Mouse (Mus musculus) T-helper 1 cell (primary cell): Measurements from ENCODE around the gene Mbd3.
"Not testable (repeated sequence)": the region's sequence is repeated elsewhere in the genome, so short reads cannot be mapped to it uniquely, and the experiment has no call there.

Experiments
- in situ Hi-C: fragments of 300-600 bp; cut with MboI, MseI; formaldehyde crosslinking; loops from one replicate; pipeline ENCODE4 v1.15.1; 2025; ENCODE audit warnings: high pct_unique_total_duplicates

The Mbd3 gene

DNA sequence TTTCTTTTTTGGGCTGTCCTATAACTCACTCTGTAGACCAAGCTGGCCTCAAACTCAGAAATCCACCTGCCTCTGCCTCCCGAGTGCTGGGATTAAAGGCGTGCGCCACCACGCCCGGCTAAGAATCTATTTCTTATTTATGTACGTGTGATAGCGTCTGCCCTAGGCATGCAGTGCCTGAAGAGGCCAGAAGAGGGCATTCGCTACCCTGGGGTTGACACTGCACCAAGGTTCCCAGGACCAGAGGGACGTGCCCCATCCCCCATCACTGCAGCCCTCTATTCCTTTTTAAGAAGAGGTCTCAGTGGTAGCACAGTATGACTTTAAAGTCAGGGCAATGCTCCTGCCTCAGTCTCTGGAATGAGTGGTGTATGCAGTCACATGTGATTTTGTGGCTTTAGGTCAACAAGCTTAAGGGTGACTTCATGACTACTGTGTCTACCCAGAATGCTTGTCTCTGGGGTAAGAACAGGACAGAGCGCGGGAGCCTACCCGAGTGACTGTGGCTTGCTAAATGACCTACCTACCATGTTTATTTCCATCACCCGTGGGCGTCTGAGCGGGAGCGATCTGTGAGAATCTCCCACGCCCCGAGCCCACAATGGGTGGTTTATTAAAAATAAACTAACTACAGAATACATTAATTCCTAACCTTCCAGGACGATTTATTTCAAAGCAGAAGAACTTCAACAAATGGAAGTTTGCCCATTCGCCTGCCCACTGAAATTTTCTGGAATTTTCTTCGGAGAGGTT, 29.2 kb downstream of the Mbd3 start:
- in situ Hi-C loops, result no loop called here

- in situ Hi-C loops, result no loop called here
These were observed 31.0 kb downstream of the Mbd3 start for GRCm38 (mm10) chr10:80368392-80368791.

- in situ Hi-C loops, result no loop called here
These were observed 31.4 kb downstream of the Mbd3 start for GRCm38 (mm10) chr10:80367954-80368353.

DNA sequence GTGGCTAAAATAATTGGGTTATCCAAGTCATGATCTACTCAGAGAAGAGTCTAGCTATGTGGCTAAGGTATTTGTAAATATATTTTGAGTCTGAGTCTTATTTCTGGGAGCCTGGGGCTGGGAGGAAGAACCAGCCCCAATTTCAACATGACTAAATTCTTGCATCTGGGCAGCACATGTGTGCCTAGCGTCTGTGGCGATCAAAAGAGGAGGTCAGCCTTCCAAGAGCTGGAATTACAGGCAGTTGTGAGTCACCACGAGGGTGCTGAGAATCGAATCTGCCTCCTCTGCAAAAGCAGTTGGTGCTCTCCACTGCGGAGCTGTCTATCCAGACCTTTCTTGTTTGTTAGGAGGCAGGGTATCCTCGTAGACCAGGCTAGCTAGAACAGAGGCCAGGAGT, 33.6 kb downstream of the Mbd3 start:
- in situ Hi-C loops, result no loop called here

DNA sequence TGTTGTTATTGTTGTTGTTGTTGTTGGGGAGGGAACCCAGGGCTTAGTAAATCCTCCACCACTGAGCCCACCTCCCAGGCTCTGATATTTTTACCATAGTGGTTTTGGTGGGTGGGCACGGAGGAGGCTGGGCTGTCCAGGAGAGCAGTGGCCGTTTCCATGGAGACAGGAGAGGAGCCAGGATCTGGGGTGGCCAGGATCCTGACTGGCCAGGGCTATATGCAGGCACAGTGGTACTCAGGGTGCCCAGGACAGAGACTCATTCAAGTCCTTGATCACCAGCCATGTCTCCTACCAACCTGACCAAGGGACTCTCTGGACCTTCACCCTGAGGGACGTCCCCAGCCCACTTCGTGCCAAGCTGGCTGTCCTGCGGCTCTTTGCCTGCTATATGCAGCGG, 35.6 kb downstream of the Mbd3 start:
- in situ Hi-C loops, result no loop called here

DNA sequence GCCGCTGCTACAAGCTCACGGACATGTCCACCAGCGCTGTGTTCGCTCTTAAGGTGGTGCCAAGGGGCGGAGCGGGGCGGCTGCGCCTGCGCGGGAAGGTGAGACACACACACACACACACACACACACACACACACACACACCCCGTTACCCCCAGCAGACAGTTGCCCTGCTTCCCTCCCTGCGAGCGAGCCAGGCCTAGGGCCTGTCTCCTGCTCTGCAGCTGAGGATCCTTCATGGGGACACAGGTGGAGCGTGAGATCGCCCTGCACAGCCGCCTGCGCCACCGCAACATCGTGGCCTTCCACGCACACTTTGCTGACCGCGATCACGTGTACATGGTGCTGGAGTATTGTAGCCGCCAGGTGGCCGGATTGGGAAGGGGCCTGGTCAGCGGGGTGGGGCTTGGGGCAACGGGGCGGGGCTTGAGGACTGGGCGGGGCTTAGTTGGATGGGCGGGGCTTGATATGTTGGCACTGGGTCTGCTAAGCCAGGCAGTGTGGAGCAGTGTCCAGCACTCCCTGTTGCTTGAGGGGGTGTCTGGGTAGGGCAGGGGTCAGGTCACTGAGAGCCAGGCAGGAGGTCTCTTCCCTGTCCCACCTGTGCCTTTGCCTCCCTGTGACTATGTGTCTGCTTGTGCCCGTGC, 41.2 kb downstream of the Mbd3 start:
- in situ Hi-C loops, result no loop called here

- in situ Hi-C loops, result no loop called here
These were observed 42.0 kb downstream of the Mbd3 start for GRCm38 (mm10) chr10:80357336-80357735.

DNA sequence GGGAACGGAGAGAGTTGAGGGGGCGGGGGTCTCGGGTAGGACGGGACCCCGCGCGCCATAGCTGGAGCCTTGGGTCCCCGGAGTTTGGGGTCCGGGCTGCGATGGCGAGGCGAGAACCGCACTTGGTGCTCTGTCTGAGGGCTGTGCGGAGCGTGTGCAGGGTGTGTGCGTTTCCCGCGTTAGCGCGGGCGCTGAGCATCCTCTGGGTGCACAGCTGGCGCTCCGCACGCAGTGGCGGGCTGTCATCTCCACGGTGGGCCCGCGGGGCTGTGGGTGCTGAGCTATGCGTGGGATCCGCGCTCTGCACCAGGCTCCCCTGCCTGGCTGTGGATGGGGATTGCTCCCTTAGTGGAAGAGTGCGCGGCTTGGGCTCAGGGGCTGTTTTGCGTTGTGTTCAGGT, 42.6 kb downstream of the Mbd3 start:
- in situ Hi-C loops, result no loop called here

GRCm38 (mm10) chr10:80356001-80356682, 43.2 kb downstream of the Mbd3 start, which contains the start of gene Plk5:
Plk5 (plus strand) TSS chr10:80356459.
- in situ Hi-C loops, result no loop called here

DNA sequence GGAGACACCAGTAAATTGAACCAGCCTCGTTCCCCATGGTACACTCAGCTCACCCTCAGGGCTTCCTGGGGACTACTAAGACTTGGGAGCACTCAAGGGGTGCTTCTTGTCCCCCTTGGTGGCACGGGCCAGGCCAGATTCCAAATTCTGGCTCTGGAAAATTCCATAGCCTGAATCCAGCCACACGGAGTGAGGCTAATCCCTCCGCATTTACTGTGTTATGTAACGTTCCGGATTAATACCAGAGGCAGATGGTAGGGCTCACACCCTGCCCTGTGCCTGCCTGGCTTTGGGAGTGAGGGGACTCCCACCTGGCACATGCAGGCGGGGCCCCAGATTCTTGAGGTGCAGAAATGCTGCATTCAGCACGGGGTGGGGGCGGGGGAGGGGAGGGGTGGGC, 43.9 kb downstream of the Mbd3 start:
- in situ Hi-C loops, result no loop called here

DNA sequence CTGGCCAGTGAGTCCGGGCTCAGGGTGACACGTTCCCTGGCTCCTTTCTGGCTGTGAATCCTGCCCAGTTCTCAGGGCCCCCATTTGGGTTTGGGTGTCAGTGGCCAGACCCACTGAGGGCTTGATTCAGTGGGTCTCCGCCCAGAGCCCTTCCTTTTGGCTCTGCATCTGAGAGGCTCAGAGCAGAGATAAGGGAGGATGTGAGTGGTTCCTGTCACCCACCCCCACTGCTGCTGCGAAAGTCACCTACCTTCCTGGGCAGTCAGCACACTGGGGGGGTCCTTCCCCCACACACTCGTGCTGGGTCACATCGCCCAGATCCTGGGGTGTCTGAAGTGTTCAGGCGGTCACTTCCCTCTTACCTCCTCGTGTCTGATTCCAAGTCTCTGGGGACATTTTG, 46.6 kb downstream of the Mbd3 start:
- in situ Hi-C loops, result no loop called here

GRCm38 (mm10) chr10:80351896-80352295, 47.5 kb downstream of the Mbd3 start:
- in situ Hi-C loops, result no loop called here

DNA sequence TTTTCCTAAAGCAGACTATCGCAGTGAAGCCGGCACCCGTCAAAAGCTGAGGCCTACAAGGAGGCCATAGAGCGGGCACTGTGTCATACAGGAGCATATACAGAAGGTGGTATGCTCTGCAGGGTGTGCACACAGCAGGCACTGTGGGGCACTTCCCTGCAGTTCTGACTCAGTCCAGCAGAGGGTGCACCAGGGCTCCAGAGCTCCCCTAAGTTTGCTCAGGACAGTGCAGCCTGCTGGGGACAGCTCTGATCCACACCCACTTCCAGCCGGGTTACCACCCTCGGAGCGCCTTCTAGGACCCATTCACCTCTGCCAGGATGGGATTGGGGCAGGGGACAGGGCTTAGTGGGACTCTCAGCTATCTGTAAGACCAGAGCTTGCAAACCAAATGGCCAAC, 49.1 kb downstream of the Mbd3 start:
- in situ Hi-C loops, result no loop called here

- in situ Hi-C loops, result no loop called here
These were observed 50.4 kb downstream of the Mbd3 start for GRCm38 (mm10) chr10:80348981-80349380.

- in situ Hi-C loops, result no loop called here
These were observed 51.0 kb downstream of the Mbd3 start, which contains the start of gene Adamtsl5 for GRCm38 (mm10) chr10:80348244-80348781. Adamtsl5 (minus strand) TSS chr10:80348412.

GRCm38 (mm10) chr10:80347514-80347967, 51.8 kb downstream of the Mbd3 start:
- in situ Hi-C loops, result no loop called here

- in situ Hi-C loops, result not testable (repeated sequence)
These were observed 53.4 kb downstream of the Mbd3 start for GRCm38 (mm10) chr10:80345929-80346328.

GRCm38 (mm10) chr10:80345122-80345521, 54.2 kb downstream of the Mbd3 start:
- in situ Hi-C loops, result no loop called here

DNA sequence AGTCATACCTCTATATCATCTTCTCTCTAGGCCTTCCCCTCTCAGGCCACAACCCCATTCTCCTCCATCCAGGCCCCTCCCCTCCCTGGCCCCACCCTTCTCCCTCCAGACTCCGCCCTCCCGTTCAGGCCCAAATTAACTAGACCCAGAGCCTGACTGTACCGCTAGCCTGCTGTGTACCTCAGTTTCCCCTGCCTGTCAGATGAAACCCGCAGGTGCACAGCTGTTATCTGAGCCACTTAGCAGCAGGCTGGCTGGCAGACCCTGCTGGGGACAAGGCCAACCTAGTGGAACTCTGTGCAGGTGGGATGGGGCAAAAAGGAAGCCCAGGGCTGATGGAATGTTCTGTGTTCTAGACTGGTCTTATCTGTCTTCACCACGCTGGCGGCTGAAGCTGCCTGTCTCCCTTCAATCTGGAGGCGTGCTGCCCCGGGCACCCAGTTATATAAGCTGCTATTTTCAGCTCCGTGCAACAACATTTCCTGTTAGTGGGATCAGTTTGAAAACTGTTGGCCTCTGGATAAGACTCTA, 55.2 kb downstream of the Mbd3 start:
- in situ Hi-C loops, result no loop called here

- in situ Hi-C loops, result no loop called here
These were observed 55.9 kb downstream of the Mbd3 start for GRCm38 (mm10) chr10:80343425-80343895.

- in situ Hi-C loops, result no loop called here
These were observed 56.5 kb downstream of the Mbd3 start for GRCm38 (mm10) chr10:80342749-80343424.
